Mouse (Mus musculus): Measurements from ENCODE around the gene Fzd1. TPM values are rescaled to one million over a fixed set of nuclear protein-coding genes. Genes with fewer than 3 reads are reported as not detected.

The Fzd1 gene
- total and polyA plus RNA-seq, 3 experiments, result 7.7 to 10.0 (median 8.4) TPM

- Histone ChIP-seq H3K27ac (no peak overlapping the region), H3K79me2 (replicated peaks; ENCODE audit: control insufficient read depth, insufficient read depth, low read length) (no peaks in the 10 kb centered on the region), H3K36me3 (ENCODE audit: control insufficient read depth, insufficient read depth, low read length) (no peaks in the 10 kb centered on the region), H3K4me3 (no peak overlapping the region), H3K9ac (ENCODE audit: low read depth, low read length) (no peak overlapping the region), H3K27me3 (ENCODE audit: control insufficient read depth, insufficient read depth, low read length) (no peaks in the 10 kb centered on the region), H3K4me1 (ENCODE audit: control insufficient read depth, insufficient read depth, low read length) (no peaks in the 10 kb centered on the region)
- DNase-seq, result no peak
- WGBS, result 82% methylated on average over 3 of the region's 3 CpGs
- TF ChIP-seq POLR2A (IDR thresholded peaks at IDR 0.05; ENCODE audit: insufficient read depth, low read depth, low read length) (no peak), EP300 (IDR thresholded peaks at IDR 0.05; ENCODE audit: insufficient read depth, low read depth, low read length) (no peak), CTCF (IDR thresholded peaks at IDR 0.05) (no peak)
- intact Hi-C loops (cut with DNase I), result no loop called here
These were observed 26.8 kb downstream of the Fzd1 start for GRCm38 (mm10) chr5:4731064-4731463.

Small RNA genes within 50 kb of the gene (microRNA-seq; reads per million reads assigned to microRNA genes)
- gene Gm44483, result 0 reads per million in 2 experiments

All from heart, adult 2 months (tissue).